Mouse (Mus musculus): Measurements from ENCODE around the gene Tpra1. TPM values are rescaled to one million over a fixed set of nuclear protein-coding genes. Genes with fewer than 3 reads are reported as not detected.

Gene Tpra1
- total RNA-seq, 4 experiments from 2014 or later, result 43.9 to 53.4 (median 47.6) TPM

DNA sequence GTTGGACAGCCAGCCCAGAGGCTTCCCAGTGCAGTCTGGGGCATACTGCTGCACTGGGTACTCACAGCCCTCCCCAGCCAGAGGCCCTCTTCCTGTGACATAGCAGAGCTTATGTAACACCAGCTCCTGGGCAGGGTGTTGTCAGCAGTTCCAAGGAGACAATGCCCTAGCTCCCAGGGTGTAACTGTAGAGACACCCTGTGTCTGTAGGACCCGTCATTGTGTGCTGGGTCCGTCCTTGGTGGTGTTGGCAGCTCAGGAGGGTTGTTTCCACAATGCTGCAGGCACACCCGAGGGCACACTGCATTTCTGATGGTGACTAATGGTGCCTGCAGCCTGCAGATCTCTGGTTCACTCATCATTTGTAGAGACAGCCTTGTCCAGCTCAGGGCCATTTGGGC, 24.8 kb downstream of the Tpra1 start:
- DNase-seq (ENCODE audit: low spot score in 2 of 2), result no peak

GRCm38 (mm10) chr6:88927595-88927994, 25.5 kb downstream of the Tpra1 start:
- peak in 1 of 2 experiments; percentile 89 for DNase-seq (ENCODE audit: low spot score in 2 of 2)

DNA sequence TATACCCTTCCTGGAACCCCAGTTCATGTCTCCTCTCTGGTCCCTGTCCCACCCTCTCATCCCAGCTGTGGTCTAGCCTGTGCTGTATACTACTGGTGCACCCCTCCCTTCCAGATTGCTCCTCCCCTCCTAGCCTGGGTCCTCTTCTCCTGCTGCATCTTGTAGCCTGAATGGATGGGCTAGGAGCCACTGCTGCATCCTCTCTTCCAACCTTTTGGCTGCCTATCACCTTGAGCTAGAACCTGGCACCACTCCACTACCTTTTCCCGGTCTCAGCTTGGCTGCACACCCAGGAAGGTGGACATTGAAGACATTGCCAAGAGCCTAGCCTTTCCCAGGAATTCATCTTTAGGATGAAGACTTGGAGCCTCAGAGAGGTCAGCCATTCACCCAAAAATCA, 26.0 kb downstream of the Tpra1 start:
- no peak for DNase-seq (ENCODE audit: low spot score in 2 of 2)

- no peak for DNase-seq (ENCODE audit: low spot score in 2 of 2)
Observed at GRCm38 (mm10) chr6:88928576-88928975, 26.5 kb downstream of the Tpra1 start.

DNA sequence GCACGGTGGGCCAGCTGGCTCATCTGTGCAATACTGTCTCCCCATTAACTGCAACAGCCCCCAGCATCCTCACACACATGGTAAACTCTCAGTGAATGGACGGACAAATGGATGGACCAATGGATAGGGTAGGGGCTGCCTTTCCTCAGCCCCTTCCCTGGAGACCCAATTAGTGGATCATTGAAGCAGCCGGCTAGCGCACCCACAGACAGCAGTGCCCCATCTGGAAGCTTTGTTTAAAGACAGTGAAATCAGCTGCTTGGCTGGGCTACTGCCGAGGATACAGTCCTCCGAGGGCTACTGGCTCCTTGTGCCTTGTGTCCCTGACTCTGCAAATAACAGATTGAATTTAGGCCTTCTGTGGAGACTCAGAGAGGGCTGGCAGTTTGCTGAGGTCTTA, 27.4 kb downstream of the Tpra1 start:
- no peak for DNase-seq (ENCODE audit: low spot score in 2 of 2)

- no peak for DNase-seq (ENCODE audit: low spot score in 2 of 2)
Observed at GRCm38 (mm10) chr6:88930049-88930448, 28.0 kb downstream of the Tpra1 start.

- DNase-seq (ENCODE audit: low spot score in 2 of 2), result no peak
Observed at GRCm38 (mm10) chr6:88931449-88931848, 29.4 kb downstream of the Tpra1 start.

DNA sequence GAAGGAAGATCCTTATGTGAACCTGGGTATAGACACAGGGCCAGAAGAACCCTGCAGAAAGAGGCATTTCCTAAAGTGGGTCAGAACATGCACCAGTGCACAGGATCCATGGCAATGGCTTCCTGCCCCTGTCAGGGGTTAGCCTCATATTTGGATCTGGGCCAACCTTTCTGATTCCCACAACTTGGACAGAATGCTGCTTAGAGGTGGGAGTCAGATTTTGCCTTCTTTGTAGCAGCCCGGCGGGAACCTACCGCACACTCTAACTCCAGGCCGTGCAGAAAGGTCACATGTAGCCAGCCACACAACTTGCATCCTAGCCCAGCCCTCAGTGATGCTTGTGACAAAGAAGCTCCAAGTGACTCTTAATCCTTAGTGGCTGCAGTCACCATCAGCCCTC, 32.1 kb downstream of the Tpra1 start:
- DNase-seq (ENCODE audit: low spot score in 2 of 2), result no peak

DNA sequence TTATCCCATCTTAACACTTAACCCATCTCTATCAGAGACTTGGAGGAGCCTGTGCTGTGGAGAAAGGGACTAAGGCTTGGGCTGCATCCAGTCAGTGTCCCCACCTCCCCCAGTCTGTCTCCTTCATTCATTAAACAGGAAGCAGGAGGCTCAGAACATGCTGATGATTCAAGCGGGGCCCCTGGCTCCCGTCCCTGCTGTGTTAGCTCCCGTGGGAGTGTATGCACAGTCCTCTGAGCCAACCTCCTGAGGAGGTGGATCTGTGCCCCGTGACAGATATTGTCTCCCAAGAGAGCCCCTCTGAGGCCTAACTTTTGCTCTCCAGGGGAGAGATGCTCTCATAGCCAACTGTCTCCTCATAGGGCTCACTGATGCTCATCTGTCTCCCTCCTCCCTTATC, 32.8 kb downstream of the Tpra1 start:
- peak in 1 of 2 experiments; percentile 82 for DNase-seq (ENCODE audit: low spot score in 2 of 2)

DNA sequence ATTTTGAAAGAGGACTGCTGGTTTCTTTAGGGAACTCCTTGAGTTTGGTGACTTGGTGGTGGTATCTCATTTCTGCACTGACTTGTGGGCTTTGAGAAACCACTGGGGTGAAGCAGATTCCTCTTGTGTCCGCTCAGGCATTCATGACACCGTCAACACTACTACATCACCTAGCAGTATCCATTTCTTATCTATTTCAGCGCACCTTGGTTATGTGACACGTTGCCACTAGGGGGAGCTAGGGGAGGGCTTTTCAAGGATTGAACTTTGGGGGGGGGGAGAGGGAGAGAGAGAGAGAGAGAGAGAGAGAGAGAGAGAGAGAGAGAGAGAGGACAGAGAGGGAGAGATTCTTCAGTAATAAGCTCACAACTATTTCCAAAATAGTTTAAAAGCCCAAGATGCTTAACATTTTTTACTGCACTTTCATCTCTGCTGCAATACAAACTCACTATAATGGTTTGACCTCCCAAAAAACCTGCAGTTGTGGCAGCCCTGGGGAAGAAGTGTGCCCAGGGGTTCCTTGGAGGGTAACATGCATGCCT, 33.8 kb downstream of the Tpra1 start:
- no peak for DNase-seq (ENCODE audit: low spot score in 2 of 2)

- DNase-seq (ENCODE audit: low spot score in 2 of 2), result no peak
Observed at GRCm38 (mm10) chr6:88936342-88937213, 34.5 kb downstream of the Tpra1 start.

DNA sequence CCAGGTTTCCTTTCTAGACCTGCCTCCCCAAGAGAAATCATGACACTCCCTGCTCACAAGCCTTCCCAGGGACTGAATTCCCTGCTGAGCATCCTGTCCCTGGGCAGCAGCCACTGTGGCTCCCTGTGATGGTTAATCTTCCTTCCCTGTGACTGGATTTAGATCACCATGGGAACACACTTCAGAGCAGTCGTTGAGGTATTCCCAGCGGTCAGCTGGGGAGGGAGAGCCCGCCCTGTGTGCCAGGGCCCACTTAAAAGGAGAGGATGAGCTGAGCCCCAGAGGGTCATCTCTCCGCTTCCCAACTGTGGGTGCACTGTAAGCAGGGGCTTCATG, 35.1 kb downstream of the Tpra1 start:
- DNase-seq (ENCODE audit: low spot score in 2 of 2), result no peak

DNA sequence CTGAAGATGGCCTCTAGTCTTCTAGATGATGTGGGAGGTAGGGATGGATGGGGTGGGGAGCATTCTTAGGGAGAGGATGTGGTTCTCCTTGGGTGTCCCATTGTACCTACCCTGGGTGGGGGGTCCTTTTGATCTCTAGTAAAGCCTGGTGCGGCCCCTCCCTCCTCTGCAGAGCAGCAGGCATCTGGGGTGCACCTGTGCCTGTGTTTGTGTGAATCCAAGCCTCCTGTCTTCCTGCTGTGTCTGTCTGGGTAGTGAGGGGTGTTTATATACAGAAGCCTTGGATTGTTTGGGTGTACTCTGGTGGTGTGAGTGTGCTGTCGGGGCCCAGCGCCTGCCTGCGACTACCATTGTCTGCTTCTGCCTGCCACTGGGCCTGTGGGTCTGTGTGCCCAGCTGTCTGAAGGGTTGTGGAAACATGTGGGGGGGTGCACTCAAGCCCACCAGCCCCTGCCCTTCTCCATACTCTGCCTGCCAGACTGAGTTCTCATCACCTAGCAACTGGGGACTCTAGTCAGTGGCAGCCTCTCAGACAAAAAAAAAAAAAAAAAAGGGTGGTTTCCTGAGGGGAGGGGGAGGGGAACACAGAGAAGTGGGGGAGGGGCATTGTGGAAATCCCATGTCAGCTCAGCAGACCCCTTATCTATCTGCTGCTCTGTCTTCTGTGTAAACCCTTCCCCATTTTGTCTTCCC, 36.1 kb downstream of the Tpra1 start:
- DNase-seq (ENCODE audit: low spot score in 2 of 2), result no peak

DNA sequence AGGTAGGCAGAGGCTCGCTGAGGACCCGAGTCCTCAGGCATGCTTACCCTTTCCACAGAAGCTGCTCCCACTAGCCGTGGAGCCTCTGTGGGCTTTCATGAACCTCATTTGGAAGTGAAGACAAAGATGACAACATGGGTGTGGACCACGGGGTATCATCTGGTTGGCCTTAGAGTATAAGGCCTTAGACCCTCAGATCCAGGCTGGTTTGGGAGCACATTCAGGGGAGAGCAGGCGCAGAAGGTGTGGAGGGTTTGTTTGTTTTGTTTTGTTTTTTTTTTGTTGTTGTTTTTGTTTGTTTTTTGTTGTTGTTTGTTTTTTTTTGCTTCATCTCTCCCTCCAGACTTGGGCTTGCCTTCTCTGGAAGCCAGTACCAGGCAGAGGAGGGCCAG, 36.6 kb downstream of the Tpra1 start:
- DNase-seq (ENCODE audit: low spot score in 2 of 2), result no peak

DNA sequence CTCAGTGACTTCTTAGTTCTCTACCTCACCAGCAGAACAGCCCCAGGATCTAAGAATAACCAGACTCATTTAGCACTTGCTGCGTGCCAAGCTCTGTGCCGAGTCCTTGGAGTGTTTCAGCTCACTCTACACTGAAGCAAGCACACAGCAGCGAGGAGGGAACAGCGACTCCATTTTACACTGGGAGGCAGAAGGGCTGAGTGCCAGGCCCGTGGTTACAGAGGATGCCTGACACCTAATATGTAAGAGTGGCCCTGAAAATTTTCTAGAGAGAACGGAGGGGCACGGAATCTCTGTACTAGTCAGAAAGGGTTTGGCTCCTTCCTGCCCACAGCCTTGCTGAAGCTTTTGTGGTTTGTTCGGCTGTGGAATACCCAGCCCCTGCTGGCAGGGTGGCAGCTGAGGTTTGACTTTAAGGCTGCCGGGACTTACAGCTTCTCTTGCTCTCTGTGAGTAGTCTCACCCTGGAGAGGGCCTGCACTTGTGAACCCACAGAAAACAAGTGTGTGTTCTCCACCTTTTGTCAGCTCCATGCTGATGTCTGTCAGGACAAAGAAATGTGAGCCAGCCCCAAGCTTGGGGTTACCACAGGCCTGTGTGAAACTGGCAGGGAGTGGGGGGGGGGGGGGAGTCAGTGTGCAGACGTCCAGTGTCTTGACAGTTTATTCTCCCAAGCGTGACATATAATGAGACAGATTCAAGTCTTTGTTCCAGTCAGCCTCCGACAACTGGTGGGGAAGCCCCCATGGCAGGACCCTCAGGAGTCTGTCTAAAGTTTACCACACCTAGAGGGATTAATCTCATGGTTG, 37.4 kb downstream of the Tpra1 start:
- peak in 1 of 2 experiments; percentile 78 for DNase-seq (ENCODE audit: low spot score in 2 of 2)

GRCm38 (mm10) chr6:88940090-88940916, 38.3 kb downstream of the Tpra1 start:
- DNase-seq (ENCODE audit: low spot score in 2 of 2), result no peak

- DNase-seq (ENCODE audit: low spot score in 2 of 2), result no peak
Observed at GRCm38 (mm10) chr6:88941628-88942027, 39.6 kb downstream of the Tpra1 start.

DNA sequence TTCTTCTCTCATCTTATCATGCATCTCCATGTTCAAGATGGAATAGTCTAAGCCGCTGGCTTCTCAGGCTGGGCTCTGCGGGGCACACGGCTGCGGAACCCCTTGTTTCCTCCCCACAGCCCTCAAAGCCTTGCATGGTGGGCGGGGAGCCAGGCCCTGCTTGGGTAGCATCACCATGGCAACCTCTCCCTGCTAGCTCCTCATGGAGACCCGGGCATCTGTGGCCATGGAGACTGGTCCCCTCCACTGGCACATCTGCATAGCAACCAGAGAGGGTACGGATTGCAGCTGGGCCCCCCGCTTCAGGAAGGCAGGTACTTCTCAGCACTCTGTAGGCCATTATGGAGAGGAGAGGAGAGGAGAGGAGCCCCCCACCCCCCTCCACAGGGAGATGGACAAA, 40.5 kb downstream of the Tpra1 start:
- peak in 1 of 2 experiments; percentile 54 for DNase-seq (ENCODE audit: low spot score in 2 of 2)

DNA sequence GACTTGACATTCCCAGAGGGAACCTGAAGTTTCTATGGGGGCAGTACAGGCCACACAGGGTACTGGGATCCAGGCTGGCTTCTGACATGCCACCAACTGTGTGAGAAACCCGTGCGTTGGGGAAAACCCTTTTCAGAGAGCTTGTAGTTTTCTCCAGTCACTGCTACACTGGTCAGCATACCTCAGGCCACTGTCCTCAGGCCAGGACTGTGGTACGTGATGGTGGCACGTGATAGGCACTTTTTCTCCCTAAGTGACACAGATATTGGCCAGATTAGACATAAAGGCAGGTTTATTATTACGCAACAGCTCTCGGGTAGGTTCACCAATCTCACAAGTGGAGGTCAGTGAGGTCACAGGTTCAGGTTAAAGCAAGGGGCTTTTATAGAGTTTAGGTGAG, 41.6 kb downstream of the Tpra1 start:
- DNase-seq (ENCODE audit: low spot score in 2 of 2), result no peak

DNA sequence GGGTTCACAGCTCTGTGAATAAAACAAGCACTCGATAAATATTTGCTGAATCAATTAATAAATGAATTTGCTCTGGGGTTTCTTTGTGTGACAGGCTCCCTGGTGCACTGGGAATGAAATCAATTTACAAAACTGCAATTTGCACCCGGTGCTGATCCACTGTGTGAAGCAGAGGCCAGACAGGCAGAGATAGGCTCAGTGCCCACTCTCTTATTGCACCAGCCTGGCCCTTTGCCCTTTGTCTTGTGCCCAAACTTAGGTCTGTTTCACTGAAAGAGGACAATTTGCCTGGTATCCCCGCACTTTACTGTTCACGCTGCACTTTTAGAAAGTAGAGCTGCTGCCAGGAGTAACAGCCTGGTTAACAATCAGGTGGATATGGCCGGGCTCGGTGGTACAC, 44.4 kb downstream of the Tpra1 start:
- no peak for DNase-seq (ENCODE audit: low spot score in 2 of 2)

DNA sequence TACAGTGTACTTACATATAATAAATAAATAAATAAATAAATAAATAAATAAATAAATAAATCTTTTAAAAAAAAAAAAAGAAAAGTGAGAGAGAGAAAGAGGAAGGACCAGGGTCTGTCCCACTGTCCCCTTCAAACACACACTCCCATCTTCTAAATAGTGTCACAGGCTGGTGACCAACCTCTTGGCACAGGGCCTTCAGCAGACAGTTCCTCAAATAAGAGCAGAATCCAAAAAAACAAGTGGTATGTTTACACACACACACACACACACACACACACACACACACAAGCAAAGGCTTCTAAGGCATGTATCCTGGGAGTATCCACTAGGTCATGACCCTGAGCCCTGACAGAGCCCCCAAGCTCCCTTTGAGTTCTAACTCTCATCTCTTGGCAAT, 45.7 kb downstream of the Tpra1 start:
- DNase-seq (ENCODE audit: low spot score in 2 of 2), result no peak

All from left cerebral cortex, adult 8-10 months (tissue).